Mouse (Mus musculus): Measurements from ENCODE around the gene Nr2c2.
"Not testable (repeated sequence)": the region's sequence is repeated elsewhere in the genome, so short reads cannot be mapped to it uniquely, and the experiment has no call there.

The Nr2c2 gene

GRCm38 (mm10) chr6:92091130-92091591 is at the start of gene Nr2c2:
Nr2c2 (plus strand) TSS chr6:92091390.
- DNase-seq (ENCODE audit: low read depth, low spot score) = peak; percentile 58

GRCm38 (mm10) chr6:92042055-92042454 is 49.1 kb upstream of the Nr2c2 start:
- no peak for DNase-seq (ENCODE audit: low read depth, low spot score)

GRCm38 (mm10) chr6:92042850-92043249 is 48.3 kb upstream of the Nr2c2 start:
- DNase-seq (ENCODE audit: low read depth, low spot score) = no peak

GRCm38 (mm10) chr6:92057768-92058167 is 33.4 kb upstream of the Nr2c2 start:
- peak; percentile 18 for DNase-seq (ENCODE audit: low read depth, low spot score)

GRCm38 (mm10) chr6:92061725-92062124 is 29.5 kb upstream of the Nr2c2 start:
- DNase-seq (ENCODE audit: low read depth, low spot score) = no peak

GRCm38 (mm10) chr6:92063452-92063851 is 27.7 kb upstream of the Nr2c2 start:
- no peak for DNase-seq (ENCODE audit: low read depth, low spot score)

- DNase-seq (ENCODE audit: low read depth, low spot score) = no peak
These were observed 27.1 kb upstream of the Nr2c2 start for GRCm38 (mm10) chr6:92064101-92064500.

- peak; percentile 44 for DNase-seq (ENCODE audit: low read depth, low spot score)
These were observed 25.3 kb upstream of the Nr2c2 start for GRCm38 (mm10) chr6:92065721-92066496.

- peak; percentile 78 for DNase-seq (ENCODE audit: low read depth, low spot score)
These were observed 23.9 kb upstream of the Nr2c2 start for GRCm38 (mm10) chr6:92067146-92067790.

- no peak for DNase-seq (ENCODE audit: low read depth, low spot score)
These were observed 19.9 kb upstream of the Nr2c2 start for GRCm38 (mm10) chr6:92071121-92071839.

GRCm38 (mm10) chr6:92080730-92081129 is 10.5 kb upstream of the Nr2c2 start:
- no peak for DNase-seq (ENCODE audit: low read depth, low spot score)

- DNase-seq (ENCODE audit: low read depth, low spot score) = no peak
These were observed 8.4 kb upstream of the Nr2c2 start for GRCm38 (mm10) chr6:92082756-92083155.

- no peak for DNase-seq (ENCODE audit: low read depth, low spot score)
These were observed 6.3 kb upstream of the Nr2c2 start for GRCm38 (mm10) chr6:92084932-92085331.

GRCm38 (mm10) chr6:92089141-92089540 is 2.0 kb upstream of the Nr2c2 start:
- not testable (repeated sequence) for DNase-seq (ENCODE audit: low read depth, low spot score)

GRCm38 (mm10) chr6:92089982-92090381 is 1.2 kb upstream of the Nr2c2 start:
- DNase-seq (ENCODE audit: low read depth, low spot score) = no peak

- DNase-seq (ENCODE audit: low read depth, low spot score) = no peak
These were observed 693 bp upstream of the Nr2c2 start for GRCm38 (mm10) chr6:92090497-92090896.

- DNase-seq (ENCODE audit: low read depth, low spot score) = peak; percentile 98
These were observed 738 bp downstream of the Nr2c2 start for GRCm38 (mm10) chr6:92091767-92092489.

- DNase-seq (ENCODE audit: low read depth, low spot score) = no peak
These were observed 1.5 kb downstream of the Nr2c2 start for GRCm38 (mm10) chr6:92092737-92093136.

GRCm38 (mm10) chr6:92093869-92094268 is 2.7 kb downstream of the Nr2c2 start:
- DNase-seq (ENCODE audit: low read depth, low spot score) = no peak

GRCm38 (mm10) chr6:92100679-92101360 is 9.6 kb downstream of the Nr2c2 start:
- DNase-seq (ENCODE audit: low read depth, low spot score) = no peak

GRCm38 (mm10) chr6:92124547-92124946 is 33.4 kb downstream of the Nr2c2 start:
- no peak for DNase-seq (ENCODE audit: low read depth, low spot score)
